Mouse (Mus musculus) urinary bladder, postnatal 25 days (tissue): ENCODE results near the gene Hk2.
A peak's percentile ranks its signal among the peaks of the same experiment; 100 is the strongest.

Experiments used
- DNase-seq: peaks from one replicate; pipeline ENCODE4 v3.0.0; 2022; ENCODE audit warnings: low spot score

Gene Hk2

GRCm38 (mm10) chr6:82774321-82774764 lies at the start of gene Hk2:
Hk2 (minus strand) TSS chr6:82774454.
- DNase-seq, result peak; percentile 82

GRCm38 (mm10) chr6:82821758-82822253 lies 47.6 kb upstream of the Hk2 start:
- DNase-seq, result no peak

- no peak for DNase-seq
Observed at GRCm38 (mm10) chr6:82820716-82821115, 46.5 kb upstream of the Hk2 start.

- DNase-seq, result no peak
Observed at GRCm38 (mm10) chr6:82814821-82815220, 40.6 kb upstream of the Hk2 start.

- DNase-seq, result no peak
Observed at GRCm38 (mm10) chr6:82807984-82808700, 33.9 kb upstream of the Hk2 start.

- DNase-seq, result no peak
Observed at GRCm38 (mm10) chr6:82806971-82807370, 32.7 kb upstream of the Hk2 start.

- DNase-seq, result no peak
Observed at GRCm38 (mm10) chr6:82806503-82806902, 32.2 kb upstream of the Hk2 start.

- no peak for DNase-seq
Observed at GRCm38 (mm10) chr6:82805894-82806293, 31.6 kb upstream of the Hk2 start.

- no peak for DNase-seq
Observed at GRCm38 (mm10) chr6:82804984-82805383, 30.7 kb upstream of the Hk2 start.

GRCm38 (mm10) chr6:82798202-82798737 lies 24.0 kb upstream of the Hk2 start:
- DNase-seq, result no peak

- no peak for DNase-seq
Observed at GRCm38 (mm10) chr6:82797300-82797839, 23.1 kb upstream of the Hk2 start.

GRCm38 (mm10) chr6:82790864-82791263 lies 16.6 kb upstream of the Hk2 start:
- DNase-seq, result no peak

GRCm38 (mm10) chr6:82783906-82784305 lies 9.7 kb upstream of the Hk2 start:
- DNase-seq, result no peak

GRCm38 (mm10) chr6:82780802-82781393 lies 6.6 kb upstream of the Hk2 start:
- DNase-seq, result no peak

- DNase-seq, result no peak
Observed at GRCm38 (mm10) chr6:82780369-82780768, 6.1 kb upstream of the Hk2 start.

- DNase-seq, result no peak
Observed at GRCm38 (mm10) chr6:82777124-82777654, 2.9 kb upstream of the Hk2 start.

GRCm38 (mm10) chr6:82775386-82775785 lies 1.1 kb upstream of the Hk2 start:
- DNase-seq, result no peak

GRCm38 (mm10) chr6:82773261-82774131 lies 758 bp downstream of the Hk2 start:
- DNase-seq, result peak; percentile 52

GRCm38 (mm10) chr6:82772451-82773101 lies 1.7 kb downstream of the Hk2 start:
- DNase-seq, result no peak

GRCm38 (mm10) chr6:82771981-82772409 lies 2.3 kb downstream of the Hk2 start:
- DNase-seq, result no peak

GRCm38 (mm10) chr6:82771059-82771458 lies 3.2 kb downstream of the Hk2 start:
- no peak for DNase-seq
